Comparison of ENCODE assay signal across 8 mouse cellular contexts in genomic region chr17:6016213-6016780, GRCm38 (mm10).
DNase-seq lines count a peak whose midpoint lies in the region; ATAC-seq and TF ChIP-seq lines count a peak whose summit lies in the region.

No protein-coding gene starts in this region.

- intact Hi-C loops in gastrocnemius, postnatal 14 days (cut with DNase I; ENCODE audit: low total_unique reads): loop anchor here (5.0 kb wide), 1 partner anchor 74 kb away; the partner anchor contains the start of gene Synj2

- TF ChIP-seq CTCF in lung, embryonic 14.5 days (IDR thresholded peaks at IDR 0.05; ENCODE audit: low read depth): no peak

- H3K27me3 ChIP-seq in kidney, embryonic 15.5 days: no peaks in the 10 kb centered on the region
- H3K27me3 ChIP-seq in heart, embryonic 11.5 days (ENCODE audit: control insufficient read depth, insufficient read depth, low read length): no peaks in the 10 kb centered on the region
- H3K27me3 ChIP-seq in lung, embryonic 14.5 days (ENCODE audit: insufficient read depth, low read length): no peaks in the 10 kb centered on the region

- H3K9ac ChIP-seq in kidney, embryonic 15.5 days: no peak overlapping the region
- H3K9ac ChIP-seq in heart, embryonic 11.5 days (ENCODE audit: low read depth, low read length): no peak overlapping the region
- H3K9ac ChIP-seq in lung, embryonic 14.5 days: no peak overlapping the region

- peak; percentile 52; the same call in 1 of the 2 replicates for ATAC-seq in kidney, embryonic 15.5 days (replicated peaks; ENCODE audit: low FRiP score)
- peak; percentile 48; the same call in 1 of the 2 replicates for ATAC-seq in heart, embryonic 11.5 days (replicated peaks; ENCODE audit: insufficient number of reproducible peaks, low FRiP score, low TSS enrichment)
- ATAC-seq in lung, embryonic 14.5 days (ENCODE audit: insufficient read depth): peak; percentile 86

- H3K27ac ChIP-seq in kidney, embryonic 15.5 days: peak overlapping the region; percentile 19; the same call in 1 of the 2 replicates
- peak overlapping the region; percentile 24; the same call in 1 of the 2 replicates for H3K27ac ChIP-seq in heart, embryonic 11.5 days (ENCODE audit: low read depth, low read length)
- peak overlapping the region; percentile 51; the same call in 1 of the 2 replicates for H3K27ac ChIP-seq in lung, embryonic 14.5 days (ENCODE audit: low read depth)

- H3K36me3 ChIP-seq in kidney, embryonic 15.5 days: 0 out of 2 replicates have a peak, but pooled peaks cover 3% of the 10 kb centered on the region
- no peaks in the 10 kb centered on the region for H3K36me3 ChIP-seq in heart, embryonic 11.5 days (ENCODE audit: control insufficient read depth, insufficient read depth, low read length)
- no peaks in the 10 kb centered on the region for H3K36me3 ChIP-seq in lung, embryonic 14.5 days (ENCODE audit: insufficient read depth)

- WGBS in kidney, embryonic 15.5 days: 61% methylated on average over 7 of the region's 7 CpGs
- 50% methylated on average over 7 of the region's 7 CpGs for WGBS in heart, embryonic 11.5 days (ENCODE audit: insufficient replicate concordance)
- WGBS in lung, embryonic 14.5 days: 50% methylated on average over 7 of the region's 7 CpGs

- DNase-seq in kidney, adult 11 months: no peak
- DNase-seq in lung, embryonic 14.5 days: peak; percentile 66
- DNase-seq in thymus, postnatal 36 days: peak; percentile 73 to 87
- no peak for DNase-seq in spleen, postnatal 36 days (ENCODE audit: low spot score in 2 of 2)
- no peak for DNase-seq in gastrocnemius, postnatal 14 days
- no peak for DNase-seq in cerebellum, adult 11-12 months

- H3K4me3 ChIP-seq in kidney, embryonic 15.5 days (replicated peaks): no peak overlapping the region
- H3K4me3 ChIP-seq in heart, embryonic 11.5 days (ENCODE audit: low read depth, low read length): no peak overlapping the region
- H3K4me3 ChIP-seq in lung, embryonic 14.5 days (ENCODE audit: low read depth, low read length): no peak overlapping the region

- no peaks in the 10 kb centered on the region for H3K9me3 ChIP-seq in kidney, embryonic 15.5 days (replicated peaks)
- H3K9me3 ChIP-seq in heart, embryonic 11.5 days (replicated peaks; ENCODE audit: control insufficient read depth, low read length): no peaks in the 10 kb centered on the region
- no peaks in the 10 kb centered on the region for H3K9me3 ChIP-seq in lung, embryonic 14.5 days (ENCODE audit: low read depth, low read length)

- no peak overlapping the region for H3K4me2 ChIP-seq in kidney, embryonic 15.5 days
- H3K4me2 ChIP-seq in heart, embryonic 11.5 days: no peak overlapping the region
- H3K4me2 ChIP-seq in lung, embryonic 14.5 days: no peak overlapping the region

- H3K4me1 ChIP-seq in kidney, embryonic 15.5 days: peaks cover 11% of the 10 kb centered on the region; the same call in 1 of the 2 replicates
- peaks cover 17% of the 10 kb centered on the region for H3K4me1 ChIP-seq in heart, embryonic 11.5 days (ENCODE audit: control insufficient read depth, insufficient read depth, low read length)
- no peaks in the 10 kb centered on the region for H3K4me1 ChIP-seq in lung, embryonic 14.5 days (ENCODE audit: insufficient read depth)

Comparison
In these comparisons a context has a peak if more than half of its experiments do, and no peak if none do; other contexts are left out.
1. DNase-seq: peak in lung, embryonic 14.5 days (single experiment) and thymus, postnatal 36 days (2 of 2); none in kidney, adult 11 months (single experiment), spleen, postnatal 36 days (0 of 2), gastrocnemius, postnatal 14 days (single experiment) and cerebellum, adult 11-12 months (single experiment).
2. Peak in every context shown above with its lines, with median percentiles within 50 percentile points of each other: ATAC-seq and H3K27ac ChIP-seq.